Mouse (Mus musculus): ENCODE data around the gene Avpi1.

- TF ChIP-seq GATA1 (IDR thresholded peaks at IDR 0.05; ENCODE audit: low read length) (no peak), TAL1 (IDR thresholded peaks at IDR 0.05; ENCODE audit: low read length) (no peak)
Measured at GRCm38 (mm10) chr19:42118596-42118995, 10.3 kb downstream of the Avpi1 start.

All from erythroblast, embryonic 14.5 days (primary cell).